Mouse (Mus musculus) WW6 (cell line): Measurements from ENCODE around the gene Galnt6.
A peak's percentile ranks its signal among the peaks of the same experiment; 100 is the strongest.
"Not testable (repeated sequence)": the region's sequence is repeated elsewhere in the genome, so short reads cannot be mapped to it uniquely, and the experiment has no call there.

Experiments used
- DNase-seq: peaks from one replicate; pipeline ENCODE4 v3.0.0-alpha.2; 2013; ENCODE audit warnings: low read depth, low spot score

Galnt6 gene

GRCm38 (mm10) chr15:100729281-100729985, at the start of gene Galnt6:
Gene Galnt6, minus strand, starts transcription at chr15:100729376.
- DNase-seq = no peak

- DNase-seq = no peak
Measured at GRCm38 (mm10) chr15:100777020-100778016, 48.1 kb upstream of the Galnt6 start.

- DNase-seq = no peak
Measured at GRCm38 (mm10) chr15:100776424-100776823, 47.2 kb upstream of the Galnt6 start.

GRCm38 (mm10) chr15:100775189-100776166, 46.3 kb upstream of the Galnt6 start:
- no peak for DNase-seq

GRCm38 (mm10) chr15:100773859-100774258, 44.7 kb upstream of the Galnt6 start:
- DNase-seq = not testable (repeated sequence)

- no peak for DNase-seq
Measured at GRCm38 (mm10) chr15:100772685-100773084, 43.5 kb upstream of the Galnt6 start.

- DNase-seq = no peak
Measured at GRCm38 (mm10) chr15:100770338-100770737, 41.2 kb upstream of the Galnt6 start.

GRCm38 (mm10) chr15:100769023-100769422, 39.8 kb upstream of the Galnt6 start:
- DNase-seq = not testable (repeated sequence)

GRCm38 (mm10) chr15:100767851-100768250, 38.7 kb upstream of the Galnt6 start:
- DNase-seq = no peak

GRCm38 (mm10) chr15:100766826-100767225, 37.6 kb upstream of the Galnt6 start:
- no peak for DNase-seq

GRCm38 (mm10) chr15:100764163-100764951, 35.2 kb upstream of the Galnt6 start:
- DNase-seq = no peak

GRCm38 (mm10) chr15:100762649-100763048, 33.5 kb upstream of the Galnt6 start:
- DNase-seq = no peak

GRCm38 (mm10) chr15:100761419-100762185, 32.4 kb upstream of the Galnt6 start, which contains the start of gene Slc4a8:
Gene Slc4a8, plus strand, starts transcription at chr15:100761747.
- peak; percentile 80 for DNase-seq

GRCm38 (mm10) chr15:100761036-100761418, 31.9 kb upstream of the Galnt6 start:
- no peak for DNase-seq

GRCm38 (mm10) chr15:100759286-100759685, 30.1 kb upstream of the Galnt6 start:
- no peak for DNase-seq

GRCm38 (mm10) chr15:100757527-100757978, 28.4 kb upstream of the Galnt6 start:
- DNase-seq = peak; percentile 69

- no peak for DNase-seq
Measured at GRCm38 (mm10) chr15:100755881-100756624, 26.9 kb upstream of the Galnt6 start.

GRCm38 (mm10) chr15:100755498-100755859, 26.3 kb upstream of the Galnt6 start:
- no peak for DNase-seq
